Mouse (Mus musculus) thymus, postnatal 14 days (tissue): Measurements from ENCODE around the gene Setd5.

Source experiments
- DNase-seq: peaks from one replicate; pipeline ENCODE4 v3.0.0; 2021

Gene Setd5

DNA sequence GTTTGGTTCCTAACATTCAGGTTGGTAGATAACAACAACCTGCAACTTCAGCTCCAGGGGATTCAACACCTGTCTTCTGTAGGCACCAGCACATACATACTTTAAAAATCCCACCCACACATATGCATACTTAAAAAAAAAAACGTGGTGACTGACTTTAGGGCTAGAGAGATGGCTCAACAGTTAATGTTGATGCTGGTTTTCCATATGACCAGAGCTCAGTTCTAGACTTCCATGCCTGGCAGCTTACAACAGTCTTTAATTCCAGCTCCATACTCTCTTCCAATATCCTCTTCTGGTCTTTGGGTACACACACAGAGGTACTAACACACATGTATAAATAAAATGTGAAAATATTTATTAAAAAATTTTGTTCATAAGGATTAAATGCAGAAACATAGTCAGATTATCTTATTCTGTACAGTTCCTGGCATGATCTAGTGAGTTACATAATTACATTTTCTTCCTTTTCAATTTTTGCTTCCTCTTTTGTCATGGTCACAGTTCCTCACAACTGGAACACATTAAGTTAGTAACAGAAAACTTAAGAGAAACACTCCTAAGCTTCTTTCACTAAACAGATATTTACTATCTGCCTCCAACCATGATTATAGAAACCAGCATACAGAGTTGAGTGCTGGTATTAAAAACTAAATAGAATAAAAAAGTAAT, 16.1 kb upstream of the Setd5 start:
- DNase-seq, result no peak

DNA sequence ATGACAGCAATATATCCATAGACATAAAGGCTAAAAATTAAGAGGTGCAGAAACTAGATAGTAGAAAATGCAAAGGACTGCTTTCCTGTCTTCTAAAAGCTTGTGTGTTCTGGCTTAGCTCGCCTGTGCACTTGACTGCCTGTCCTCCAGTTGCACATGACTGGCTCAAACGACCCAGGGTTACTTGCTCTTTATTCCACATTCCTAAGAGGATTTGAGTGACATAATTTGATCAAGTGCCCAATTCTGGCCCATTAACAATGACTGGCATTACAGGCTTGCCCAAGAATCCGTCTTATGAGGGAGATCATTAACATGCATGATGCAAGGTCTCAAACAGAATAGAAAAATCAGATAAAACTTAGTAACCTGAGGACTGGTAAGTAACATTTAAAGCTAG, 14.9 kb upstream of the Setd5 start:
- no peak for DNase-seq

DNA sequence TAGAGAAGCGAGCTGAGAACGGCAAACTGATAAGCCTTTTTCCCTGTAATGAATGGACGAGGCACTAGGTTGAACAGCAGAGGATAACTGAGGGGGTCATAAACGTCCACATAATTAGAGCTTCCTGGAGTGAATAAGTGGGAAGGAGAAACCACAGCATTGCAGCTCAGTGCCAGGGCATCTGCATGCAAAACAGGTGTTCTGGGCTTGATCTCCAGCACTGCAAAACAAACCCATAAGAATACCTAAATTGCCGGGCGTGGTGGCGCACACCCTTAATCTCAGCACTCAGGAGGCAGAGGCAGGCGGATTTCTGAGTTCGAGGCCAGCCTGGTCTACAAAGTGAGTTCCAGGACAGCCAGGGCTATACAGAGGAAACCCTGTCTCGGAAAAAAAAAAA, 13.8 kb upstream of the Setd5 start:
- DNase-seq, result no peak

GRCm38 (mm10) chr6:113065186-113065585, 12.0 kb upstream of the Setd5 start:
- DNase-seq, result no peak

- no peak for DNase-seq
Measured at GRCm38 (mm10) chr6:113069154-113069553, 8.0 kb upstream of the Setd5 start.

DNA sequence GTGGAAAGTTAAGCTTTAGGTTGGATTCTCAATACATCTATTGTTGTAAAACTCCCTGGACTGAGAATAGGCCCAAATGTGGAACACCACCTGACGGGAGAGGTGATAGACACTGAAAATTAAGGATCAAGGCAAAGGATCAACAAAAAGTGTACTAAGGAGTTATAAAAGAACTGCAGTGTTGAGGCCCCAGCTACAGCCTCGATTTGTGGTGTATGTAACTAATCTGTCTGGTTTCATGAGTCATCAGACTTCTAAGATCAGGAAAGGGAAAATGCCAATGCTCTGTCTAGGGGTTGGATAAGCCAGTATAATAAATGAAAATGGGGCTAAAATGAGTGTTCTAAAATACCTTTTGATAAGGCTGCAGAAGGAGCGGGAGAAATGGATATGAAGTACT, 1.9 kb upstream of the Setd5 start:
- DNase-seq, result no peak

GRCm38 (mm10) chr6:113076012-113076685, 1.0 kb upstream of the Setd5 start:
- DNase-seq, result peak; percentile 92

GRCm38 (mm10) chr6:113077569-113078030, 435 bp downstream of the Setd5 start:
- DNase-seq, result no peak

- DNase-seq, result peak; percentile 26
Measured at GRCm38 (mm10) chr6:113078031-113078721, 1.0 kb downstream of the Setd5 start.

- DNase-seq, result peak; percentile 9
Measured at GRCm38 (mm10) chr6:113079492-113079891, 2.3 kb downstream of the Setd5 start.

- DNase-seq, result no peak
Measured at GRCm38 (mm10) chr6:113082229-113082628, 5.1 kb downstream of the Setd5 start.

DNA sequence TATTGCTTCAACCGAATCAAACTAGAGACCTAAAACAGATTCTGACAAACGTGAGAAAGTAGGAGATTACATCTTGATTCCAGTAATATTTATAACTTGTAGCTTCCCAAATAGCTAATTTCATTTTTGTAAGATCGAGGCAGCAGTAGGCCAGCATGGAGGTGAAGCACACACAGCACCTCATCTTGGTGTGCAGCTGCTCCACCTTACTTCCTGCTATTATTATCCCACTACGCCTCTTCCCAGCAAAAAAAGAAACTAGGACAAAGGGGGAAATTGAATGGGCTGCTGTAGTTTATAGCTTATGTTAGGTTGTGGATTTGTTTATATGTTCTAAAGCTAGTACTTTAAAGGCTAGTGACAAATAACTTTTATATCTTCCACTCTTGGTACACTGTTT, 7.4 kb downstream of the Setd5 start:
- no peak for DNase-seq

GRCm38 (mm10) chr6:113093206-113093605, 16.0 kb downstream of the Setd5 start:
- DNase-seq, result no peak

DNA sequence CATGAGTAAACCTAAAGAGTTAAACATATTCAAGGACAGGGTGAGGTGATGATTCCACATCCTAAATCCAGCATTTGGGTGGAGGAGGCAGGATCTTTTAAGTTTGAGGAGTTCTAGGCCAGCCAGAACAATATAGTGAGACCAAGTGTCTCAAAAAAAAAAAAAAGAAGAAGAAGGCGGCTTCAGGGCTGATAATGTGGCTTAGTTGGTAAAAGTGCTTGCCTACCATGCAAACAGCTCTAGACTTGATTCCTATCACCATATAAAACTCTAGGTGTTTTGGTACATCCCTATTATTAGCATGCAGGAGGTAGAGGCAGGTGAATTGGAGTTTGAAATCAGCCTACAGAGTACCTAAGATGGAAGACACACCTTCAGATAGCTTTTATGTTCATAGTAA, 18.4 kb downstream of the Setd5 start:
- no peak for DNase-seq

GRCm38 (mm10) chr6:113097662-113098061, 20.5 kb downstream of the Setd5 start:
- DNase-seq, result no peak

DNA sequence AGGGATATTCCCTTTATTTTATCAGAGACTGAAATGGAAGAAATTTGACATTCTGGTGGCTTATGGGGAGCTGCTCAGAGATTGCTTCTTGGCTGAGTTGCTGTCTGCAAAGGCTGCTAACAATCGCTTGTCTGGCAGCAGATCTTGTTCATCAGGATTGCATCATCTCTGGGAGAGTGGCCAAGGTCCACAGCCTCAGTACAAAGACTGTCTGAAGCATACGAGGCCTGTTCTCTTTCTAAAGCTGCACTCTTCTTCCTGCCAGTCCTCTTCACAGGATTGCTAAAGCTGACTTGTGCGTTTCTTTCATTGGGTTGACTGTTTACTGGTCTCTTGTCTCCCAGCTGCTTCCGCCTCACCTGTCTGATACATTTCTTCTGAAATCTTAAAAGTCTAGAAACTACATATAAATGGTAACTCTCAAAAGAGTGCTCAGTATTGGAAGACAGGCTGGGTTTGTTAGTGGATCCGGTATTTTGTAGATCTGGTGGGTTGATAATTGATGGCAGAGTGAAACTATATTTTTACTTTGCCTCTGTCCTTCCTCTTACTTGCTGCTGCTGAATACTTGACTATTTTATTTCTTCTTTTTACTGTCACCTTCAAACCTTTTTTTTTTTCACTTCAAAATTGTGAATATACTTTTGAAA, 22.6 kb downstream of the Setd5 start:
- peak; percentile 13 for DNase-seq

DNA sequence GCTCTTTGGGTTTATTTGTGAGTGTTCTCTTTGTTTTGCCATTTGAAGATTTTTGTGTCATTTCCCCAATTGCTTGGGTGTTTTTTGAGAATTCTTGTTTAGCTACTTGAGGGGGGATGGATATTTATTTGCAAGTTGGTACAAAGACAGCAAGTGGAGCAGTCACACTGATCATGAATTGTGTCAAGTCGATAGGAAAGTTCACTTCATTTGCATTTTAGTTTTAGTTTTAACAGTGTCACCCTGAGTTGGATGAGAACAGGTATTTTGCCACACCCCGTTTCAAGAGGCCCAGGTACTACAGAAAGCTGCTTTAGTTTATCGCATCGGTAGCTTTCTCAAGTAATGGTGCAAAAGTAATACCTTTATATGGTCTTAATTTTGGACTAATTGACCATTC, 25.4 kb downstream of the Setd5 start:
- DNase-seq, result no peak

GRCm38 (mm10) chr6:113103765-113104164, 26.6 kb downstream of the Setd5 start:
- DNase-seq, result peak; percentile 79

- no peak for DNase-seq
Measured at GRCm38 (mm10) chr6:113109378-113109777, 32.2 kb downstream of the Setd5 start.

DNA sequence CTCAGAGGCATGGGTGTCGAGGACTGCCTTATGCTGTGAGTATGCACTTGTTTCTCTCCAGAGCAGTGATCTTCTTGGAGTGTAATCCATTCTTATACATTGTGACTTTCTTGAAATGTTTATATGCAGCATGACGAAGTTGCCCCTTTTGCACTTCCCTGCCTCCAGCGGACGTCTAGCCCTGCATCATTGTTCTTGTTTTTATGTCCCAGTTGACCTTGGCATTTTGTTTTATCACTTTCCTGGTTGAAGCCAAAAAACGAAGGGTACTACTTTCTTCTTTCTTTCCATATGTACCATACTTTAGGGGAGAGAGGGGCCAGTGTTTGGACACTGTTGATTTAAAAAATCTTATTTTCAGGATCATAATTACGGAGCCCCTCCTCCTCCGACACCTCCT, 32.8 kb downstream of the Setd5 start:
- DNase-seq, result no peak

DNA sequence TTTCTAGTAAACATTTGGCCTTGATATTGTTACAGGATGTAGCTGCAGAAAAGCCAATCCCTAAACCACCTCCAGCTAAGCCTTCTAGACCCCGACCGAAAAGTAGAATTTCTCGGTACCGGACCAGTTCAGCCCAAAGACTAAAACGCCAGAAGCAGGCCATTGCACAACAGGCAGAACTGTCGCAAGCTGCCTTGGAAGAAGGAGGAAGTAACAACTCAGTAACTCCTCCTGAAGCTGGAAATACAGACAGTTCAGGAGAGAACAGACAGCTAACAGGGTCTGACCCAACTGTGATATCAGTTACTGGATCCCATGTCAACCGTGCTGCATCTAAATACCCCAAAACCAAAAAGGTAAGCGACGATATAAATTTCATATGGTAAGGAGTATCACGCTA, 43.6 kb downstream of the Setd5 start:
- DNase-seq, result no peak

GRCm38 (mm10) chr6:113133360-113133759, 56.2 kb downstream of the Setd5 start:
- no peak for DNase-seq

GRCm38 (mm10) chr6:113141389-113142094, 64.4 kb downstream of the Setd5 start:
- no peak for DNase-seq
